Mouse (Mus musculus): ENCODE data around the gene Glmn. TPM values are rescaled to one million over a fixed set of nuclear protein-coding genes. Genes with fewer than 3 reads are reported as not detected.

Glmn gene
- polyA plus RNA-seq, 1 experiment from 2014 or later = 34.7 TPM

DNA sequence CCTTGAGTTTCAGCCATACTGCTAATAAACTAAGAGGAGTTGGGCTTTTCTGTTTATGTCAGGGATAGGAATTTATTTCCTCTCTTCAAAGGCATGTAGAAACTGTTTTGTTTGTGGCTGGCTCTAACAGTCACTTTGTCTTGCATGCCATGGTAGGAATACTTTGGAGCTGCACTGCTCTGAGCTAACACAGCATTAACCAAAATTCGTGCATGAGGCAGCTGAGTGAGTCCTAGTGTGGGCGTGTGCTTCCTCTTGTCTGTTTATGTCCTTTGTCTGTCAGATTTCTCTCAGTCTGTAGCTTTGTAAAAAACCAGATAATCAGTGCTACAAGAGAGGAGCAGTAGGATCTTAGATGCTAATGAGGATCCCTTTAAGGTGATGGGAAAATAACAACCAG lies 86.4 kb downstream of the Glmn start:
- 61% methylated on average over 2 of the region's 2 CpGs for WGBS

DNA sequence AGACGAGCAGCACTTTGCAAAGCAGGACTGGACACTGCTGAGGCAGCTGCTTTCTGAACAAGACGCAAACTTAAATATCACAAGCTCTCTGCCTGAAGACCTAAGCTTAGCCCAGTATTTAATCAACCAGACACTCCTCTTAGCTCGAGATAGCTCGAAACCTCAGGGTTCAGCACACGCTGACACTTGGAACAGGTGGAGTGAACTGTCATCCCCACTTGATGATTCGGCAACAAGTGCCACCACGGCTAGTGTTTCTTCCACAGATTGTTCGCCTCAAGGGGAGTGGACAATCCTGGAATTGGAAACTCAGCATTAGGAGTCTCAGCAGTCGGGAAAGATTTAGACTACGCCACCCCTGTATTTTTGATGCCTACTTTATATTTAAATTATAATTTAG lies 87.2 kb downstream of the Glmn start:
- Histone ChIP-seq H3K4me1 (replicated peaks; ENCODE audit: control insufficient read depth, insufficient read depth, low read length) (no peaks in the 10 kb centered on the region), H3K27me3 (ENCODE audit: control insufficient read depth, insufficient read depth, low read length) (no peaks in the 10 kb centered on the region), H3K9me3 (ENCODE audit: control insufficient read depth, low read length) (no peaks in the 10 kb centered on the region), H3K4me2 (replicated peaks; ENCODE audit: low read depth, low read length) (no peak overlapping the region), H3K27ac (ENCODE audit: low read depth, low read length) (no peak overlapping the region), H3K9ac (ENCODE audit: low read depth, low read length) (no peak overlapping the region), H3K36me3 (ENCODE audit: control insufficient read depth, insufficient read depth, low read length) (no peaks in the 10 kb centered on the region), H3K4me3 (ENCODE audit: low read depth, low read length) (no peak overlapping the region)
- no peak for DNase-seq (ENCODE audit: low spot score)
- ATAC-seq (ENCODE audit: low FRiP score) = no peak
- 88% methylated on average over 10 of the region's 10 CpGs for WGBS

More for the DNA sequence above, 86.4 kb downstream of the Glmn start:
- H3K27me3 ChIP-seq (ENCODE audit: control insufficient read depth, insufficient read depth, low read length) = no peaks in the 10 kb centered on the region
- H3K4me1 ChIP-seq (replicated peaks; ENCODE audit: control insufficient read depth, insufficient read depth, low read length) = no peaks in the 10 kb centered on the region
- DNase-seq (ENCODE audit: low spot score) (no peak), ATAC-seq (ENCODE audit: low FRiP score) (no peak)
- no peak overlapping the region for H3K4me3 ChIP-seq (ENCODE audit: low read depth, low read length)
- no peak overlapping the region for H3K27ac ChIP-seq (ENCODE audit: low read depth, low read length)
- no peak overlapping the region for H3K9ac ChIP-seq (ENCODE audit: low read depth, low read length)
- no peaks in the 10 kb centered on the region for H3K36me3 ChIP-seq (ENCODE audit: control insufficient read depth, insufficient read depth, low read length)
- H3K4me2 ChIP-seq (replicated peaks; ENCODE audit: low read depth, low read length) = no peak overlapping the region
- H3K9me3 ChIP-seq (ENCODE audit: control insufficient read depth, low read length) = no peaks in the 10 kb centered on the region

DNA sequence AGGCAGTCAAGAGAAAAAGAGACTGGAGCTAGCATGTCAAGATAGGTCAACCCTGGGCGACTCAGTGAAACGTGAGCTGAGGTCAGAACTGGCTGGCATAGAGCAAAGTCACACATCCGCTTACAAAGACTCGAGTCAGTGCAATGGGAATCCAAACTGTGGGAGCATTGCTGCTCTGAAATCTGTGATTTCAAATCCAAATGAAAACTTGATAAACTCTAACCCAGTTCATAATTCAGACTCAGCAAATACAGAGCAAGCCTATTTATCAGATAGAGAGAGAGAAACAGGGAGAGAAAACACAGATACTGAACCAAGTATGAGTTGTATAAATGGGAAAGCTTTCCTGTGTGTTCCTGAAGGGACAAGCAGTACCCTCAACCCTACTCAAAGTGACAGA lies 90.4 kb downstream of the Glmn start, which contains the start of gene Gm42669:
TSS of gene Gm42669 (plus strand) at position 301 of the 400 bp plus-strand sequence.
- Histone ChIP-seq H3K4me1 (replicated peaks; ENCODE audit: control insufficient read depth, insufficient read depth, low read length) (no peaks in the 10 kb centered on the region), H3K9me3 (ENCODE audit: control insufficient read depth, low read length) (no peaks in the 10 kb centered on the region), H3K36me3 (ENCODE audit: control insufficient read depth, insufficient read depth, low read length) (no peaks in the 10 kb centered on the region), H3K4me2 (replicated peaks; ENCODE audit: low read depth, low read length) (no peak within 1 kb of the TSS), H3K27ac (ENCODE audit: low read depth, low read length) (no peak within 1 kb of the TSS), H3K27me3 (ENCODE audit: control insufficient read depth, insufficient read depth, low read length) (no peaks in the 10 kb centered on the region), H3K9ac (ENCODE audit: low read depth, low read length) (no peak within 1 kb of the TSS), H3K4me3 (ENCODE audit: low read depth, low read length) (no peak within 1 kb of the TSS)
- ATAC-seq (ENCODE audit: low FRiP score) (no peak), DNase-seq (ENCODE audit: low spot score) (no peak)
- 72% methylated on average over 4 of the region's 4 CpGs for WGBS

DNA sequence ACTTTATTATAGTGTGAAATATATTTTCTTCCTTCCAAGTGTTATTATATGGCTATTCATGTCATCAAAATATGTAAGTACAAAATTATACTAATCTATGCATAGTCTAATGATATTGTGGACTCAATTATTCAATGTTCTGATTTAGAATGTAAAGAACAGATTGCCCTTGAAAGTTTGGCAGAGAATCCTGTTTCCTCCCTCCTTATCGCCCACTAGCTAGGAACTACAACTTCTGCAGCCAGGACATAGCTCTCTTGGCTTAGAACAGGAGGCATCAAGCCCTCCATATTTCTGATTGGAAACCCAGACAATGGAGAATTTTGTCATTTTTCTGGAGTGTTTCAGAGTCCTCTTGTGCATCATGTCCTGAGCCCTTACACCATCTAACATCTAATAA lies 96.9 kb downstream of the Glmn start:
- 100% methylated on average over 1 of the region's 1 CpGs for WGBS
- Histone ChIP-seq H3K4me3 (ENCODE audit: low read depth, low read length) (no peak overlapping the region), H3K27me3 (ENCODE audit: control insufficient read depth, insufficient read depth, low read length) (no peaks in the 10 kb centered on the region), H3K4me2 (replicated peaks; ENCODE audit: low read depth, low read length) (no peak overlapping the region), H3K4me1 (replicated peaks; ENCODE audit: control insufficient read depth, insufficient read depth, low read length) (0 out of 2 replicates have a peak, but pooled peaks cover 2% of the 10 kb centered on the region), H3K9ac (ENCODE audit: low read depth, low read length) (no peak overlapping the region), H3K9me3 (ENCODE audit: control insufficient read depth, low read length) (no peaks in the 10 kb centered on the region), H3K36me3 (ENCODE audit: control insufficient read depth, insufficient read depth, low read length) (no peaks in the 10 kb centered on the region), H3K27ac (ENCODE audit: low read depth, low read length) (no peak overlapping the region)
- DNase-seq (ENCODE audit: low spot score) = no peak
- ATAC-seq (ENCODE audit: low FRiP score) = no peak

DNA sequence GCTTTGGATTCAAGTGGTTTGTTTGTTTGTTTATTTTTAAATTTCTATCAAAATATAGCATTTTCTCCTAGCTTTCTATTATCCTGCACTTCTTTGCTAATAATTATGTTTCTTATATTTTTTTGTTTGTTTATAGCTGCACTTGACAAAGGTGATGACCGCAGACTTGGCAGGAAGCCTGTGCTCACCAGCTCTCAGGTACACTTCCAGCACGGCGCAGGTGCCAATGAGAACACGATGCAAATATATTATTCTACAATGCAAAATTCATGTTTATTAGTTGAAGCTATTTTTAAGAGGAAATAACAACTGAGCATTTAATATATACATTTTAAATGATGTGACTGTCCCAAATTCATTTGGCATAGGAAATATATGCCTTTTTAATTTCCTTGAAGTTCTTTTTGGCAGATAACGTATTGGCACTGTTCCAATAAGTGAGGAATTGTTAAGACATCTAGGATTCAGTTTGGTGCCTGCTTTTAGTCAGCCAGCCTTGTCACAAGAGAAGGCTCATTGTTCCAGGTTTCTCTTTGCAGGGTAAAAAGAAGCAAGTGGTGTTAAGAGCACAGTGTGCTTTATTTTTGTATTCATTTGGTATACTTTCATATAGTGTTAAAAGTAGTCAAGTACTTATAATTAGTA lies 97.7 kb downstream of the Glmn start:
- H3K4me2 ChIP-seq (replicated peaks; ENCODE audit: low read depth, low read length) = no peak overlapping the region
- H3K4me1 ChIP-seq (replicated peaks; ENCODE audit: control insufficient read depth, insufficient read depth, low read length) = 0 out of 2 replicates have a peak, but pooled peaks cover 2% of the 10 kb centered on the region
- ATAC-seq (ENCODE audit: low FRiP score) (no peak), DNase-seq (ENCODE audit: low spot score) (no peak)
- no peaks in the 10 kb centered on the region for H3K36me3 ChIP-seq (ENCODE audit: control insufficient read depth, insufficient read depth, low read length)
- H3K9ac ChIP-seq (ENCODE audit: low read depth, low read length) = no peak overlapping the region
- H3K27me3 ChIP-seq (ENCODE audit: control insufficient read depth, insufficient read depth, low read length) = no peaks in the 10 kb centered on the region
- WGBS = 90% methylated on average over 5 of the region's 5 CpGs
- H3K27ac ChIP-seq (ENCODE audit: low read depth, low read length) = no peak overlapping the region
- no peak overlapping the region for H3K4me3 ChIP-seq (ENCODE audit: low read depth, low read length)
- H3K9me3 ChIP-seq (ENCODE audit: control insufficient read depth, low read length) = no peaks in the 10 kb centered on the region

Other genes with a start within 250 kb of the Glmn start
- 1.1 and 2.4 TPM in 2 replicates for gene Ephx4, start 195.2 kb downstream of the Glmn start, polyA plus RNA-seq (2014; fragmentation: Nextera tagmentation; extraction: Ambion mirVana)
- not detected in 2 replicates for gene Lpcat2b, start 166.3 kb downstream of the Glmn start, polyA plus RNA-seq (2014; fragmentation: Nextera tagmentation; extraction: Ambion mirVana)
- 7.5 and 11.7 TPM in 2 replicates for gene Btbd8, start 159.9 kb downstream of the Glmn start, polyA plus RNA-seq (2014; fragmentation: Nextera tagmentation; extraction: Ambion mirVana)
- 0.28 and 0.57 TPM in 2 replicates for gene Gm42669, start 90.3 kb downstream of the Glmn start, polyA plus RNA-seq (2014; fragmentation: Nextera tagmentation; extraction: Ambion mirVana)
- gene 1700028K03Rik, start 63.2 kb downstream of the Glmn start, polyA plus RNA-seq (2014; fragmentation: Nextera tagmentation; extraction: Ambion mirVana) = 0.04 and 0.48 TPM in 2 replicates
- gene Rpap2, start 515 bp downstream of the Glmn start, polyA plus RNA-seq (2014; fragmentation: Nextera tagmentation; extraction: Ambion mirVana) = 21.3 and 23.2 TPM in 2 replicates
- 0.07 and 0.12 TPM in 2 replicates for gene Gfi1, start 128.1 kb upstream of the Glmn start, polyA plus RNA-seq (2014; fragmentation: Nextera tagmentation; extraction: Ambion mirVana)
- 0.46 TPM in 1 of 2 replicates, not detected in the other for gene Ube2d2b, start 232.2 kb upstream of the Glmn start, polyA plus RNA-seq (2014; fragmentation: Nextera tagmentation; extraction: Ambion mirVana)

Measured in hindbrain, embryonic 11.5 days (tissue).